Mouse (Mus musculus) stomach, adult 2 months (tissue): ENCODE data around the gene Hal. TPM values are rescaled to one million over a fixed set of nuclear protein-coding genes. Genes with fewer than 3 reads are reported as not detected.

Experiments used
- polyA plus RNA-seq: library from polyadenylated mRNA; depleted of rRNA; stranded (reverse); fragments of >200 nt; gene quantifications from 2 replicates; pipeline ENCODE4 v1.2.3, GENCODE M21; 2012; rRNA removed

Gene Hal
- 0.15 and 0.51 TPM in 2 replicates for polyA plus RNA-seq

GRCm38 (mm10) chr10:93488066-93488827 lies at the start of gene Hal:
Gene Hal, plus strand, starts transcription at chr10:93488768.

GRCm38 (mm10) chr10:93539775-93540430 lies 51.3 kb downstream of the Hal start, which contains the start of gene Amdhd1:
Gene Amdhd1, minus strand, starts transcription at chr10:93540033.

GRCm38 (mm10) chr10:93540431-93541210 lies 52.1 kb downstream of the Hal start, which contains the start of gene Ccdc38:
Gene Ccdc38, plus strand, starts transcription at chr10:93540632.

Other genes starting within 250 kb of the Hal start
- 12.8 and 16.8 TPM in 2 replicates for gene Elk3, start 177.6 kb upstream of the Hal start, polyA plus RNA-seq
- 36.4 and 53.8 TPM in 2 replicates for gene Lta4h, start 35.4 kb upstream of the Hal start, polyA plus RNA-seq
- gene Amdhd1, start 51.3 kb downstream of the Hal start, polyA plus RNA-seq: 0.06 and 0.11 TPM in 2 replicates
- gene Ccdc38, start 51.9 kb downstream of the Hal start, polyA plus RNA-seq: not detected in 2 replicates
- 4.5 and 11.3 TPM in 2 replicates for gene Snrpf, start 100.9 kb downstream of the Hal start, polyA plus RNA-seq
- 6.5 and 7.5 TPM in 2 replicates for gene Ntn4, start 151.9 kb downstream of the Hal start, polyA plus RNA-seq